In genomic region chr16:24094566-24094965, GRCm38 (mm10) we compare ENCODE assay signal across 22 mouse cellular contexts.
A peak's percentile ranks its signal among the peaks of the same experiment; 100 is the strongest.
DNase-seq lines count a peak whose midpoint lies in the region; ATAC-seq and TF ChIP-seq lines count a peak whose summit lies in the region.
"Had no signal": no experiment of that assay in that cellular context is flagged by ENCODE, and none has a peak within 500 bp of the region (broad histone marks: within the 10 kb centered on the region; RNA-seq: fewer than 3 reads in every experiment).

No protein-coding gene starts in this region.

- peaks cover 5% of the 10 kb centered on the region; the same call in 1 of the 2 replicates for H3K9me3 ChIP-seq in liver, postnatal 0 days (ENCODE audit: low read length)
- H3K9me3 ChIP-seq in liver, embryonic 12.5 days (replicated peaks), result no peaks in the 10 kb centered on the region
- H3K9me3 ChIP-seq: embryonic facial prominence, embryonic 10.5 days; forebrain, embryonic 10.5 days; forebrain, embryonic 15.5 days; heart, embryonic 15.5 days; hindbrain, embryonic 13.5 days had no signal

- WGBS in liver, postnatal 0 days (ENCODE audit: insufficient replicate concordance), result 74% methylated on average over 6 of the region's 6 CpGs
- 73% methylated on average over 6 of the region's 6 CpGs for WGBS in liver, embryonic 12.5 days (ENCODE audit: insufficient replicate concordance)
- whole genome bisulfite sequencing in thymus, adult 2 months, result 71% methylated on average over 6 of the region's 6 CpGs

- TF ChIP-seq CTCF in liver, postnatal 0 days (IDR thresholded peaks at IDR 0.05; ENCODE audit: low read depth), result no peak
- TF ChIP-seq CTCF in embryonic fibroblast, embryonic 13.5 days (IDR thresholded peaks at IDR 0.05; ENCODE audit: borderline replicate concordance, insufficient read depth, low read length), result no peak
- no peak for TF ChIP-seq CTCF in thymus, adult 2 months (IDR thresholded peaks at IDR 0.05; ENCODE audit: borderline replicate concordance, control insufficient read depth, extremely low read depth, insufficient read depth, low read length, poor library complexity)

- H3K4me3 ChIP-seq in liver, postnatal 0 days (ENCODE audit: low read depth, low read length), result no peak overlapping the region
- H3K4me3 ChIP-seq in liver, embryonic 12.5 days, result no peak overlapping the region
- H3K4me3 ChIP-seq in embryonic fibroblast, embryonic 13.5 days (ENCODE audit: insufficient read depth, low read length), result no peak overlapping the region
- H3K4me3 ChIP-seq in thymus, adult 2 months (ENCODE audit: control insufficient read depth, insufficient read depth, low read length), result no peak overlapping the region
- H3K4me3 ChIP-seq: embryonic facial prominence, embryonic 10.5 days; erythroblast, embryonic 14.5 days; forebrain, embryonic 10.5 days; forebrain, embryonic 15.5 days; heart, embryonic 15.5 days; hindbrain, embryonic 13.5 days had no signal

- peaks cover 4% of the 10 kb centered on the region; the same call in 1 of the 2 replicates for H3K4me1 ChIP-seq in liver, postnatal 0 days (ENCODE audit: insufficient read depth)
- H3K4me1 ChIP-seq in liver, embryonic 12.5 days, result no peaks in the 10 kb centered on the region; the same call in 1 of the 2 replicates
- peaks cover 11% of the 10 kb centered on the region; the same call in 1 of the 2 replicates for H3K4me1 ChIP-seq in embryonic fibroblast, embryonic 13.5 days (ENCODE audit: control insufficient read depth, insufficient read depth, low read length)
- peaks cover 25% of the 10 kb centered on the region for H3K4me1 ChIP-seq in thymus, adult 2 months (replicated peaks; ENCODE audit: control insufficient read depth, insufficient read depth, low read length)
- H3K4me1 ChIP-seq: embryonic facial prominence, embryonic 10.5 days; forebrain, embryonic 15.5 days; heart, embryonic 15.5 days; hindbrain, embryonic 13.5 days had no signal

- H3K36me3 ChIP-seq in liver, postnatal 0 days (replicated peaks; ENCODE audit: insufficient read depth, low read length), result no peaks in the 10 kb centered on the region
- no peaks in the 10 kb centered on the region for H3K36me3 ChIP-seq in liver, embryonic 12.5 days
- H3K36me3 ChIP-seq in thymus, adult 2 months (ENCODE audit: control insufficient read depth, insufficient read depth, low read length), result no peaks in the 10 kb centered on the region
- H3K36me3 ChIP-seq: embryonic facial prominence, embryonic 10.5 days; forebrain, embryonic 10.5 days; forebrain, embryonic 15.5 days; heart, embryonic 15.5 days; hindbrain, embryonic 13.5 days had no signal

- H3K27ac ChIP-seq in liver, postnatal 0 days (ENCODE audit: low read depth), result no peak overlapping the region
- no peak overlapping the region for H3K27ac ChIP-seq in liver, embryonic 12.5 days
- 0 out of 2 replicates have a peak overlapping the region, but pooled peaks have one; percentile 29 for H3K27ac ChIP-seq in embryonic fibroblast, embryonic 13.5 days (ENCODE audit: insufficient read depth, low read length)
- H3K27ac ChIP-seq in thymus, adult 2 months (ENCODE audit: control insufficient read depth, insufficient read depth, low read length), result no peak overlapping the region
- H3K27ac ChIP-seq: embryonic facial prominence, embryonic 10.5 days; forebrain, embryonic 10.5 days; forebrain, embryonic 15.5 days; heart, embryonic 15.5 days; hindbrain, embryonic 13.5 days; hindbrain, postnatal 0 days had no signal

- no peaks in the 10 kb centered on the region for H3K27me3 ChIP-seq in liver, postnatal 0 days (ENCODE audit: insufficient read depth, low read length)
- no peaks in the 10 kb centered on the region for H3K27me3 ChIP-seq in liver, embryonic 12.5 days (replicated peaks)
- no peaks in the 10 kb centered on the region for H3K27me3 ChIP-seq in thymus, adult 2 months (ENCODE audit: control insufficient read depth, insufficient read depth, low read length)
- H3K27me3 ChIP-seq: forebrain, embryonic 15.5 days; heart, embryonic 15.5 days; hindbrain, embryonic 13.5 days had no signal

- TF ChIP-seq POLR2A in embryonic fibroblast, embryonic 13.5 days (IDR thresholded peaks at IDR 0.05; ENCODE audit: low read depth, low read length), result no peak
- TF ChIP-seq POLR2A in thymus, adult 2 months (IDR thresholded peaks at IDR 0.05; ENCODE audit: control insufficient read depth, extremely low read depth, insufficient read depth, low read length, poor library complexity), result no peak

- no peak for TF ChIP-seq EP300 in liver, postnatal 0 days (IDR thresholded peaks at IDR 0.05; ENCODE audit: low read depth)

- ATAC-seq in liver, postnatal 0 days, result no peak
- ATAC-seq in liver, embryonic 12.5 days, result no peak
- ATAC-seq: forebrain, embryonic 15.5 days; hindbrain, postnatal 0 days had no signal

- peak; percentile 2 for DNase-seq in liver, postnatal 0 days
- DNase-seq in NIH3T3 (ENCODE audit: low read depth), result peak; percentile 31
- no peak for DNase-seq in thymus, adult 2 months
- DNase-seq in lung, adult 18-20 months, result no peak
- DNase-seq: adrenal gland, postnatal 14 days; B cell, adult 2 months; cerebellum, adult 18-20 months; cerebellum, adult 9-11 months; cerebellum, postnatal 36 days; gastrocnemius, postnatal 36 days; heart, adult 18-20 months; heart, postnatal 14 days had no signal

- H3K9ac ChIP-seq in liver, postnatal 0 days (replicated peaks), result no peak overlapping the region
- no peak overlapping the region for H3K9ac ChIP-seq in liver, embryonic 12.5 days
- H3K9ac ChIP-seq: forebrain, embryonic 15.5 days; heart, embryonic 15.5 days; hindbrain, embryonic 13.5 days had no signal

- no peak overlapping the region for H3K4me2 ChIP-seq in liver, postnatal 0 days (ENCODE audit: low read depth, low read length)
- no peak overlapping the region for H3K4me2 ChIP-seq in liver, embryonic 12.5 days
- H3K4me2 ChIP-seq: forebrain, embryonic 15.5 days; heart, embryonic 11.5 days; heart, embryonic 15.5 days; hindbrain, embryonic 13.5 days had no signal

Comparison
In these comparisons a context has a peak if more than half of its experiments do, and no peak if none do; other contexts are left out.
1. DNase-seq: peak in liver, postnatal 0 days (single experiment) and NIH3T3 (single experiment); none in thymus, adult 2 months (single experiment) and lung, adult 18-20 months (0 of 2).